Mouse (Mus musculus): Measurements from ENCODE around the gene Stk19. TPM values are rescaled to one million over a fixed set of nuclear protein-coding genes. Genes with fewer than 3 reads are reported as not detected.
A peak's percentile ranks its signal among the peaks of the same experiment; 100 is the strongest.

The Stk19 gene
- polyA plus RNA-seq, 1 experiment from 2014 or later: 28.8 TPM

GRCm38 (mm10) chr17:34862416-34863081, 25.8 kb upstream of the Stk19 start, which contains the start of gene Cfb:
TSS of gene Cfb (minus strand) at chr17:34862518.
- no peak for DNase-seq (ENCODE audit: low spot score)
- Histone ChIP-seq H3K9ac (no peak within 1 kb of the TSS), H3K4me3 (replicated peaks; ENCODE audit: low read length) (no peak within 1 kb of the TSS), H3K27me3 (ENCODE audit: control insufficient read depth, insufficient read depth, low read length) (no peaks in the 10 kb centered on the region), H3K36me3 (replicated peaks; ENCODE audit: control insufficient read depth, insufficient read depth) (peaks cover 5% of the 10 kb centered on the region; the same call in 1 of the 2 replicates), H3K27ac (no peak within 1 kb of the TSS), H3K4me2 (replicated peaks) (no peak within 1 kb of the TSS), H3K9me3 (ENCODE audit: control insufficient read depth, low read length) (no peaks in the 10 kb centered on the region), H3K4me1 (replicated peaks; ENCODE audit: control insufficient read depth, insufficient read depth, low read length) (no peaks in the 10 kb centered on the region)
- 75% methylated on average over 8 of the region's 8 CpGs for WGBS
- ATAC-seq (ENCODE audit: low FRiP score): no peak

- no peak for ATAC-seq (ENCODE audit: low FRiP score)
- Histone ChIP-seq H3K9ac (no peak overlapping the region), H3K9me3 (ENCODE audit: control insufficient read depth, low read length) (no peaks in the 10 kb centered on the region), H3K4me2 (replicated peaks) (no peak overlapping the region), H3K27ac (no peak overlapping the region), H3K4me3 (replicated peaks; ENCODE audit: low read length) (no peak overlapping the region), H3K36me3 (replicated peaks; ENCODE audit: control insufficient read depth, insufficient read depth) (peaks cover 12% of the 10 kb centered on the region), H3K27me3 (ENCODE audit: control insufficient read depth, insufficient read depth, low read length) (no peaks in the 10 kb centered on the region), H3K4me1 (replicated peaks; ENCODE audit: control insufficient read depth, insufficient read depth, low read length) (no peaks in the 10 kb centered on the region)
- WGBS: 73% methylated on average over 13 of the region's 13 CpGs
- DNase-seq (ENCODE audit: low spot score): no peak
Measured at GRCm38 (mm10) chr17:34861704-34862415, 25.1 kb upstream of the Stk19 start.

DNA sequence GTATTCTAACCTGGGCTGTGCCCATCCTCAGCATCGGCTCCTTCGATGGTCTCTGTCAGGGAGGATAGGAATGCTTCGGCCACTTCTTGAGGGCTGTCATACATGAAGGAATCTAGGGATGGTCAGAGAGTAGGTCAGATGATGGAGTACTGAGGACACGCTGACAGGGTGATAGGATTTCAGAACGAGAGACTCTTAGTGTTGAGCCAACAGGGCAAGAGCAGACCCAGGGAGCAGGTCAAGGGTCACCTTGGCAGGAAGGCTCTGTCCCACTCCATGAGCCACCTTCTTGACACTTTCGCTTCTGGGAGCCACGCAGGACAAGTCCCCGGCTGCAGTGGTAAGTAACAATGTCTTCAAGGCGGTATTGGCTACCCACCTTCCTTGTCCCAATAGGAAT, 23.8 kb upstream of the Stk19 start:
- Histone ChIP-seq H3K27me3 (ENCODE audit: control insufficient read depth, insufficient read depth, low read length) (no peaks in the 10 kb centered on the region), H3K4me1 (replicated peaks; ENCODE audit: control insufficient read depth, insufficient read depth, low read length) (no peaks in the 10 kb centered on the region), H3K9me3 (ENCODE audit: control insufficient read depth, low read length) (no peaks in the 10 kb centered on the region), H3K9ac (no peak overlapping the region), H3K27ac (no peak overlapping the region), H3K4me3 (replicated peaks; ENCODE audit: low read length) (no peak overlapping the region), H3K4me2 (replicated peaks) (no peak overlapping the region), H3K36me3 (replicated peaks; ENCODE audit: control insufficient read depth, insufficient read depth) (peaks cover 25% of the 10 kb centered on the region)
- DNase-seq (ENCODE audit: low spot score) (no peak), ATAC-seq (ENCODE audit: low FRiP score) (no peak)
- WGBS: 91% methylated on average over 9 of the region's 9 CpGs

GRCm38 (mm10) chr17:34858670-34859069, 21.9 kb upstream of the Stk19 start:
- no peaks in the 10 kb centered on the region for H3K4me1 ChIP-seq (replicated peaks; ENCODE audit: control insufficient read depth, insufficient read depth, low read length)

GRCm38 (mm10) chr17:34855825-34856224, 19.1 kb upstream of the Stk19 start:
- peaks cover 59% of the 10 kb centered on the region for H3K36me3 ChIP-seq (replicated peaks; ENCODE audit: control insufficient read depth, insufficient read depth)

More at GRCm38 (mm10) chr17:34858670-34859069, 21.9 kb upstream of the Stk19 start:
- Histone ChIP-seq H3K9me3 (ENCODE audit: control insufficient read depth, low read length) (no peaks in the 10 kb centered on the region), H3K36me3 (replicated peaks; ENCODE audit: control insufficient read depth, insufficient read depth) (peaks cover 44% of the 10 kb centered on the region), H3K4me3 (replicated peaks; ENCODE audit: low read length) (no peak overlapping the region), H3K9ac (no peak overlapping the region), H3K27me3 (ENCODE audit: control insufficient read depth, insufficient read depth, low read length) (no peaks in the 10 kb centered on the region), H3K4me2 (replicated peaks) (no peak overlapping the region), H3K27ac (no peak overlapping the region)
- WGBS: 86% methylated on average over 4 of the region's 4 CpGs
- DNase-seq (ENCODE audit: low spot score) (no peak), ATAC-seq (ENCODE audit: low FRiP score) (no peak)

GRCm38 (mm10) chr17:34854761-34855160, 18.0 kb upstream of the Stk19 start:
- no peak overlapping the region for H3K9ac ChIP-seq
- no peak overlapping the region for H3K4me3 ChIP-seq (replicated peaks; ENCODE audit: low read length)
- peaks cover 59% of the 10 kb centered on the region for H3K36me3 ChIP-seq (replicated peaks; ENCODE audit: control insufficient read depth, insufficient read depth)
- H3K27ac ChIP-seq: no peak overlapping the region
- no peaks in the 10 kb centered on the region for H3K27me3 ChIP-seq (ENCODE audit: control insufficient read depth, insufficient read depth, low read length)
- peaks cover 13% of the 10 kb centered on the region for H3K4me1 ChIP-seq (replicated peaks; ENCODE audit: control insufficient read depth, insufficient read depth, low read length)
- 84% methylated on average over 3 of the region's 3 CpGs for WGBS
- H3K4me2 ChIP-seq (replicated peaks): no peak overlapping the region
- H3K9me3 ChIP-seq (ENCODE audit: control insufficient read depth, low read length): no peaks in the 10 kb centered on the region
- ATAC-seq (ENCODE audit: low FRiP score) (no peak), DNase-seq (ENCODE audit: low spot score) (no peak)

More at GRCm38 (mm10) chr17:34855825-34856224, 19.1 kb upstream of the Stk19 start:
- Histone ChIP-seq H3K27ac (no peak overlapping the region), H3K27me3 (ENCODE audit: control insufficient read depth, insufficient read depth, low read length) (no peaks in the 10 kb centered on the region), H3K4me3 (replicated peaks; ENCODE audit: low read length) (no peak overlapping the region), H3K9me3 (ENCODE audit: control insufficient read depth, low read length) (no peaks in the 10 kb centered on the region), H3K4me1 (replicated peaks; ENCODE audit: control insufficient read depth, insufficient read depth, low read length) (peaks cover 12% of the 10 kb centered on the region), H3K9ac (no peak overlapping the region), H3K4me2 (replicated peaks) (no peak overlapping the region)
- WGBS: 45% methylated on average over 3 of the region's 3 CpGs
- peak; percentile 72 for DNase-seq (ENCODE audit: low spot score)
- ATAC-seq (ENCODE audit: low FRiP score): no peak

DNA sequence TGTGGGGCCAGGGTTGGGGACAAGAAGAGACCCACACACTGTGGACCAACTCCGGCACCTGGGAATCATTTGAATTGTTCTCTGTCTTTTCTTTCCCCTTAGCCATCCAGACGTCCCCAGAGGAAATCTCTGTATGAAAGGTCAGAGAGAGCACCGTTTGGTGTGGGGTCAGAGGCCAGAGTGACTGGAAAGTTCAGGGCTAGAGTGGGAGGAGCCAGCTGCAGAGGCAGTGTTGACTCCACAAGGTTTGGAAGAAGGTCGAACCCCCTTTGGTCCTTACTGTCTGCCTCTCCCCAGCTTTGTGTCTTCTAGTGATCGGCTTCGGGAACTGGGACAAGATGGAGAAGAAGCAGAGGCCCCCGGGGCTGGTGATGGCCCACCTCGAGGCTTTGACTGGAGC, 16.8 kb upstream of the Stk19 start:
- ATAC-seq (ENCODE audit: low FRiP score) (no peak), DNase-seq (ENCODE audit: low spot score) (no peak)
- no peak overlapping the region for H3K4me2 ChIP-seq (replicated peaks)
- H3K9ac ChIP-seq: no peak overlapping the region
- no peak overlapping the region for H3K27ac ChIP-seq
- H3K4me1 ChIP-seq (replicated peaks; ENCODE audit: control insufficient read depth, insufficient read depth, low read length): peaks cover 20% of the 10 kb centered on the region
- H3K27me3 ChIP-seq (ENCODE audit: control insufficient read depth, insufficient read depth, low read length): no peaks in the 10 kb centered on the region
- peaks cover 59% of the 10 kb centered on the region for H3K36me3 ChIP-seq (replicated peaks; ENCODE audit: control insufficient read depth, insufficient read depth)
- H3K9me3 ChIP-seq (ENCODE audit: control insufficient read depth, low read length): no peaks in the 10 kb centered on the region
- WGBS: 78% methylated on average over 8 of the region's 8 CpGs
- no peak overlapping the region for H3K4me3 ChIP-seq (replicated peaks; ENCODE audit: low read length)

GRCm38 (mm10) chr17:34850517-34851125, 13.9 kb upstream of the Stk19 start:
- peaks cover 62% of the 10 kb centered on the region for H3K36me3 ChIP-seq (replicated peaks; ENCODE audit: control insufficient read depth, insufficient read depth)
- 4% methylated on average over 25 of the region's 25 CpGs for WGBS
- no peak overlapping the region for H3K27ac ChIP-seq
- H3K9me3 ChIP-seq (ENCODE audit: control insufficient read depth, low read length): no peaks in the 10 kb centered on the region
- ATAC-seq (ENCODE audit: low FRiP score) (peak; percentile 0; the same call in 1 of the 2 replicates), DNase-seq (ENCODE audit: low spot score) (no peak)
- peaks cover 20% of the 10 kb centered on the region for H3K4me1 ChIP-seq (replicated peaks; ENCODE audit: control insufficient read depth, insufficient read depth, low read length)
- H3K4me3 ChIP-seq (replicated peaks; ENCODE audit: low read length): peak overlapping the region; percentile 58
- H3K27me3 ChIP-seq (ENCODE audit: control insufficient read depth, insufficient read depth, low read length): no peaks in the 10 kb centered on the region
- H3K4me2 ChIP-seq (replicated peaks): peak overlapping the region; percentile 93
- peak overlapping the region; percentile 77 for H3K9ac ChIP-seq

Data from hindbrain, embryonic 14.5 days (tissue).